Mouse (Mus musculus) spleen, postnatal 36 days (tissue): ENCODE measurements at regions not wholly inside any gene's neighbourhood (a gene's known extent, or its start where the extent isn't known, plus 50 kb on each side); places are given as distances from the start of the nearest gene placed in this dataset.
A peak's percentile ranks its signal among the peaks of the same experiment; 100 is the strongest.

Source experiments
- DNase-seq, 2 experiments: peaks; one replicate each; pipeline ENCODE4 v3.0.0; 2022; ENCODE audit warnings: low spot score in 2 of 2, mixed read lengths in 1 of 2

DNA sequence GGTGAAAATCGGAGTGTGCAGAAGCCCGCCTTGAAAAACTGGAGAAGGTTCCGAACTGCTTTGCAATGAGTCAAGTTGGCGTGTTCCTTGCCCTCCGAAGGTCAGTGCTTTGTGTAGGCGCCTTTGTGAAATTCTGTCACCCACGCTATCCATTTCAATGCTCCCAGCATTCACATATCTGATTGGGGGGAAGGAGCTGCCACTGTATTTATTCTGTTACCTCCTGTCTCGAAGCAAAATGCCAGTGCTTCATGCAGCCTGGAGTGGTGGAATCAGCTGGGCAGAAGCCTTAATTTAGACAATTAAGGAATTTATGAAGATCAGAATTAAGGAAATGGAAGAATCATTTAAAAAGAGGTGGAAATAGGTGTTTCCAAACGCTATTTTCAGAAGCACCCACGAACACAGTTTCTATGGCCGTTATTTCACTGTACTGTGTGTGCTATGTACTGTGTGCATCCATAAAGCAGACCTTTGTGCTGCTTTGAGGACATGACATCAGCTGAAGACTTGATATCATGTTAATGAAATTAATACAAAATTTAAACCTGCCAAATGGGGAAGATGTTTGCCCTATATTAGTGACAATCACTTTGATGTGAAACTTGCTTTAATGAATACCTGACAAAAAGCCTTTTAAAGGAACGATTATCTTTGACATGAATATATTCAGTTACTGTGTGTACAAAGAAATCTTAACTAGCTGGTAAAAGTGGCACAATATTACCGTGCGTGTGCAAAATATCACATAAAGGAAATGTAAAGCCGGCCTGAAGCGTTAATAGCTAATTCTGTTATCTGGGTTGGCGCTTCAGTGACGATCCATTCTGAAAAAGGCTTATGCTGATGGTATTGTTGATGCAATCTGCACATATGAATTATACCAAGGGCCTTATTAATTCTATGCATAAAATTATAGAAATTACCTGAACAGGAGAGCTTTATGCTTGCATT, 72.9 kb upstream of the Gls start:
- DNase-seq: no peak

DNA sequence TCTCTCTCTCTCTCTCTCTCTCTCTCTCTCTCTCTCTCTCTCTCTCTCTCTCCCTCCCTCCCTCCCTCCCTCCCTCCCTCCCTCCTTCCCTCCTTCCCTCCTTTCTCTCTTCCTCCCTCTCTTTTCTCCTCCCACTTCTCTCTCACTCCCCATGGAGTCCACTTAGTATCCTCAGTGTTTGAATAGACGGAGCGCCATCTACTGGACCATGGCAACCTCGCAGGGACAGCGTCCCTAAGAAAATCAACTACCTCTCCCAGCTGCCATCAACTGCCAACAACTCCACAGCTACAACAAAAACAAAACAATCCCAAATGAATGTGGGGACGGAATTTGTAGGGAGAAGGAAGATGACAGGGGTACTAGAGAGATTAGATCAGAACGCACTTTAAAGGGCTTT, 69.5 kb upstream of the Gls start:
- DNase-seq: peak; percentile 40 to 44

DNA sequence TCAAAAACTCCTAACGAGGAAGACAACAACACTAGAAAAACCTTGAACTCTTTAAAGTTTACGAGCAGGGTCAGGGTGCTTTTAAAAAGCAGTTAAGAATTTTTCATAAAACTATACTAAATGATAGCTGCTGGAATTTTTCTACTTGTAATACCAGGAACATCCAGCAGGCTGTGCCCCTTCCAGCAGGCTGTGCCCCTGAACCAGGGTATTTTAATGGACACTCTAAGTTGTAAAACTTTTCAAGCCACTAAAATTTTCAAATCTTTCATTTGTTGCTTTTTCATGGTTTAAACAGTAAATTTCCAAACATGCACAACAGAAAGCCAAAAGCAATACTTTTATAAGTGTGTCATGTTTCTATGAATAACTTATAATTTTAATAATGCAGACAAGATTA, 68.2 kb upstream of the Gls start:
- peak in 1 of 2 experiments; percentile 10 for DNase-seq

DNA sequence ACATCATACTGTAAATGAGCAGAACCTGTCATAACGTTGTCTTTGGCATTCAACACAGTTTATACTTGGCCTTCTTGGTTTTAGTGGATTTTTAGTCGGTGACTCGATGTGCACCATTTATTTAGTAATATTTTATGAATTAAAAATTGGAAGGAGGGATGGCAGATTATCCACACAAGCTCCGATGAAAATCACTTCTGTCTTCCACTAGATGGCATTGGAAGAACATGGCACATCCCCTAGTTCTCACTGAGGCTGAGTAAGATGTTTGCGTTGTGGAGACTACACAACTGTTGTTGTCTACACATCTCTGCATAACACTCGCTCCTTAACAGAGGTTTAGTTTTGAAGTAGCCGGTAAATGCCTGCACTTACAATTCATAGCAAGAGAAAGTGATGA, 66.5 kb upstream of the Gls start:
- no peak for DNase-seq

DNA sequence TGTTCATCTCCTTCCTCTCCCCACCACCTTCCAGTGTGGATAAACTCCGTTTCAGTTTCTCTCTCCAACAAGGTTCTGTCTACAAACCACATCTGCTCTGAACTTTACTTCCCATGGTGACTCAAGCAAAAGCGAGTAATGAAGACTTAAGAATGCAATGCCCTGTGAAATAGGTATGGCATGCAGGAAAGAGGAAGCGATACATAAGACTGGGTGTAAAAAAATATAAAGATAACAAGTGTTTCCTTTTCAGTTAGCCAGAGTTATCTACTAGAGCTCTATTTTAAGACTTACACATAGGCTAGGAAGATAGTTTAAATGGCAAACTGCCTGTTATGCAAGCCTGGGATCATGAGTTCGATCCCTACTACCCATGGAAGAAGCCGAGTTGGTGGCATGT, 65.3 kb upstream of the Gls start:
- peak in 1 of 2 experiments; percentile 21 for DNase-seq

DNA sequence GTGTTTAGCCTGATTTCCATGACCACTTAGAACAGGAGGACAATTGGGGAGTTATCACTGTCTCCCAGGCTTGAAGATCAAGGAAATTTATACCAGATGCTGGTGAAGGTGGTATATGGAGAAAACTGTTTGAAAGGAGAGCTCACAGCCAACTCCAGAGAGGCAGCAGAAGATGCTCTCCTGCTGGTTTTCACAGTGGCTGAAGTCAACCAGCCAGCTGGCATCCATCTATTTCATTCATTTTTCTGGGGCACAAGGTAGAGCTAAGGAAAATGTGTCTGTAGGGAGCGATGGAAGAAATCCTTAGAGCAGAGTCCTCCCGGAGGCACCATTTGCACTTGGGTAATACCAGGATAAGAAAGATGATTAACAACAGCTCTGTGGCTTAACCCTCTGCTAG, 63.1 kb upstream of the Gls start:
- no peak for DNase-seq

DNA sequence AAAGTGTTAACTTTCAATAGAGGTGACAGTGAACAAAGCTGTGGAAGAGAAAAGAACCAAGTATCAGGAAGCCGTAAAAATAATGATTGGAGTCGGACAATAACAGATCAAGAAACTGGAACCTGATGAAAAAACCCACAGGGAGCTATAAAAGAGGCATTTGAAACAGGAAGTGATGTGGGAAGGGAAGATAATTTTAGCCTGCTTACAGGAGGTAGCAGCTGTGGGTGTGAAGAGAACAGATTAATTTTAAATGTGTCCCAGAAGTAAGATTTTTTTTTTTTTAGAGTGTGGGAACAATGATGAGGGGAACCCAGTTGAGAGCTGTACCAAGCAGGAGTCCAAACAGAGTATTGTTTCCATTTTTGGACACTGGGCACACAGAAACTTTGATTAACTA, 61.5 kb upstream of the Gls start:
- no peak for DNase-seq

DNA sequence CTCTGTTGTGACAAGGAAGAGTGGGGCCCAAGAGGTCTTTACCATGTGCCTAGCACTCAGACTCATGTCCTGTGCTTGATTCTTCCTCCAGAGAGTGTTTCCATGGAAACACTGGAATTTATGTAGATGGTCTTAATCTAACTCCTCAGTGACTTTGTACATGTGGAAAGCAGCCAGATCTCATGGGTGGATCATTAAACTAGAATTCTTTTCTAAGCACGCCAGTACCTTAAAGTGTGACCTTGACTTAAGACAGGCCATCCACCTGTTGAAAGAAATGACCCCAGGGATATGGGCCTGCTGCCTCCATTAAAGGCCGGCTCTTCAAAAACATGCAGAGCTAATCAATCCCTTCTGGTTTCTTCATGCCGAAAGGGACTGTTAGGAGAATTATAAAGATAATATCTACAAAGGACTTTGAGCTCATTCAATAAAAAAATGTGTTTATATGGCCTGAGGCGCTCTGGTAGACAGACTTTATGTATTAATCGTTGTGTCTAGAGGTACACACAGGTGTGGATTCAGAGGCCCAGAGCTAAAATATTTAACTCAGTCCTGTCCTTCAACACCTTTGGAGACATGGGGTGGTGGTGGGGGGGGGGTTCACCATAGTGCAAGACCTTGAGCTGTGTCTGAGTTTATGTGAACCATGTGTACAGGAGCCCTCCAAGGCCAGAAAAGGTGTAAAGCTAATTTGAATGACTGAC, 60.5 kb upstream of the Gls start:
- DNase-seq: no peak
